Mouse (Mus musculus) stomach, postnatal 0 days (tissue): ENCODE data around the gene Grid1. TPM values are rescaled to one million over a fixed set of nuclear protein-coding genes. Genes with fewer than 3 reads are reported as not detected.

Source experiments
- ATAC-seq: fragments of 200-750 bp; cut with Nextera tagmentation; 2 replicates; pipeline ENCODE4 v1.8.0; 2017; ENCODE audit not compliant: low FRiP score, low TSS enrichment
- DNase-seq: peaks from one replicate; pipeline ENCODE4 v3.0.0-alpha.2; 2016; ENCODE audit warnings: low spot score
- H3K27ac ChIP-seq: fragments of 300-500 bp; sonication (generic); replicated peaks from 2 replicates; pipeline ENCODE4 v1.5.1; 2014; ENCODE audit warnings: mild to moderate bottlenecking, control low read depth
- H3K27me3 ChIP-seq: fragments of 300-500 bp; sonication (generic); 2 replicates; pipeline ENCODE4 v1.6.1; 2014; ENCODE audit warnings: low read length; ENCODE audit not compliant: control insufficient read depth, insufficient read depth
- H3K36me3 ChIP-seq: fragments of 300-500 bp; sonication (generic); 2 replicates; pipeline ENCODE4 v1.6.1; 2014; ENCODE audit warnings: low read length, mixed read lengths; ENCODE audit not compliant: control insufficient read depth, insufficient read depth
- H3K4me1 ChIP-seq: fragments of 300-500 bp; sonication (generic); replicated peaks from 2 replicates; pipeline ENCODE4 v1.6.1; 2014; ENCODE audit warnings: antibody characterized with exemption; ENCODE audit not compliant: control insufficient read depth, insufficient read depth
- H3K4me2 ChIP-seq: fragments of 300-500 bp; sonication (generic); replicated peaks from 2 replicates; pipeline ENCODE4 v1.6.1; 2014; ENCODE audit warnings: low read depth, mild to moderate bottlenecking, control low read depth, moderate library complexity
- H3K4me3 ChIP-seq: fragments of 300-500 bp; sonication (generic); 2 replicates; pipeline ENCODE4 v1.5.1; 2014; ENCODE audit warnings: low read depth, low read length, control low read depth
- H3K9ac ChIP-seq: fragments of 300-500 bp; sonication (generic); 2 replicates; pipeline ENCODE4 v1.6.1; 2014; ENCODE audit warnings: mild to moderate bottlenecking, low read length, control low read depth, mixed read lengths
- H3K9me3 ChIP-seq: fragments of 300-500 bp; sonication (generic); 2 replicates; pipeline ENCODE4 v1.6.1; 2016; ENCODE audit warnings: low read length; ENCODE audit not compliant: control insufficient read depth
- CTCF ChIP-seq: IDR thresholded peaks from 2 replicates; pipeline ENCODE4 v1.5.1; 2016; ENCODE audit warnings: antibody characterized with exemption, low read depth, mild to moderate bottlenecking, moderate library complexity
- EP300 ChIP-seq: optimal IDR thresholded peaks from 2 replicates; pipeline ENCODE3; 2016; ENCODE audit warnings: antibody characterized with exemption
- WGBS: fragments of 180-500 bp; shearing (Covaris S2); extraction: QIAGEN DNeasy Blood & Tissue Kit; methylation state at CpG from one replicate; pipeline ENCODE4 v1.1.7; 2014; 5-methylcytosine and 5-hydroxymethylcytosine counted together
- polyA plus RNA-seq: library from polyadenylated mRNA; unstranded; fragments of >200 nt; fragmentation: Nextera tagmentation; extraction: Ambion mirVana; gene quantifications from 2 replicates; pipeline ENCODE4 v1.2.1, GENCODE M21; 2015

Grid1 gene
- polyA plus RNA-seq, 1 experiment from 2014 or later = 0.34 TPM

DNA sequence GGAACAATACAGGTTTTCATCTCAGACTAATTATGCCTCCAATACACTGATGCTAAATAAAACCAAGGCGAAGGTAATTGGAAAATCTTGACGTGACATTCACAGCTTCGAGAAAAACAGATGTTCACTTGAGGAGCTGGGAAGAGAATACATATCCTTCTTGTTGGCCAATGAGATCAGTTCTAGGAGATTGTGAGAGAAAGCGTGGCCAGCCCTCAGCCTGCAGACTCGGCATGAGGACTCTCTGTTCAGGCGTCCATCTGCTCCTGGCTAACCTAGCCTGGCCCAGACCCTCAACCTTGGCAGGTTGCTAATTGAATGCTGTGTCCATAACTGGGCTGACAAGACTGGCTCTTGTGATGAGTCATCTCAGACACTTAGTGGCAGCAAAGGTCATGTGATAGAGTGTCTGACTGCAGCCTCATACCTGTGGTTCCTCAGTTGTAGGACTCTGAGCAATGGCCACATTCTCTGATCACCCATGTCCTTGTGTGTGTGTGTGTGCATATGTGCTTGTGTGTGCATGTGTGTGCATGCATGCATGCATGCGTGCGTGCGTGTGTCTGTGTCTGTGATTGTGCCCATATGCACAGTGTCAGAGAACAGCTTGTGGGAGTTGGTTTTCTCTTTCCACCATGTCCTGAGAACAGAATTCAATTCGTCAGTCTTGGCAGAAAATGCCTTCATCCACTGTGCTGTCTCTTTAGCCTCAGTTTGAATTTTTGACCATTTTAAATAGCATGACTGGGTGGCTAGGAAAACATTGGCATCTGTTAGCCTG is 225.2 kb downstream of the Grid1 start:
- no peaks in the 10 kb centered on the region for H3K27me3 ChIP-seq
- no peak overlapping the region for H3K9ac ChIP-seq
- H3K27ac ChIP-seq = no peak overlapping the region
- H3K4me3 ChIP-seq = no peak overlapping the region
- no peaks in the 10 kb centered on the region for H3K9me3 ChIP-seq
- H3K36me3 ChIP-seq = no peaks in the 10 kb centered on the region
- no peak for DNase-seq
- no peak for TF ChIP-seq EP300
- TF ChIP-seq CTCF = no peak
- WGBS = 81% methylated on average over 10 of the region's 10 CpGs
- no peaks in the 10 kb centered on the region for H3K4me1 ChIP-seq
- ATAC-seq = no peak
- H3K4me2 ChIP-seq = no peak overlapping the region

DNA sequence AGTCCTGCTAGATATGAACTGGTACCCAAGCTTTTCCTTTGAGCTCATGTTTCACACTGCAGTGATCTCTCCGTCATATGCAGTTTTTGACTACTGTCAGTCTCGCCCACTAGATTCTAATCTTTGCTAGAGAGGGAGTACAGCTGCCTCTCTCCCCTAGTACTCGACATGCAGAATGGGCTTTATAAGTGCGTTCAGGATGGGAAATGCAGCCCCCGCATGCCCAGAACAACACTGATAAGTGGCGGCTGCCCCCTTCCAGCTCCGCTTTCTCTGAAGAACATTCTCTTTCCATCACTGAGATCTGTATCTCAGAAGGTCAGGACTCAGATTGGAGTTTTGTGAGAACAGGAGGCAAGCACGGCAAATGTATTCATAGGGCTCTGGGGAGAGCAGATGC is 229.3 kb downstream of the Grid1 start:
- TF ChIP-seq CTCF = no peak
- no peak for TF ChIP-seq EP300
- no peaks in the 10 kb centered on the region for H3K9me3 ChIP-seq
- no peaks in the 10 kb centered on the region for H3K27me3 ChIP-seq
- WGBS = 69% methylated on average over 8 of the region's 8 CpGs
- no peak overlapping the region for H3K27ac ChIP-seq
- no peak for ATAC-seq
- DNase-seq = no peak
- H3K9ac ChIP-seq = no peak overlapping the region
- H3K4me3 ChIP-seq = no peak overlapping the region
- no peak overlapping the region for H3K4me2 ChIP-seq
- no peaks in the 10 kb centered on the region for H3K4me1 ChIP-seq
- H3K36me3 ChIP-seq = no peaks in the 10 kb centered on the region

GRCm38 (mm10) chr14:35054139-35054538 is 234.2 kb downstream of the Grid1 start:
- TF ChIP-seq CTCF = no peak
- ATAC-seq = no peak
- DNase-seq = no peak
- 29% methylated on average over 3 of the region's 3 CpGs for WGBS
- Histone ChIP-seq H3K27ac (no peak overlapping the region), H3K9me3 (no peaks in the 10 kb centered on the region), H3K27me3 (no peaks in the 10 kb centered on the region), H3K4me3 (no peak overlapping the region), H3K9ac (no peak overlapping the region), H3K36me3 (no peaks in the 10 kb centered on the region), H3K4me2 (no peak overlapping the region), H3K4me1 (no peaks in the 10 kb centered on the region)

DNA sequence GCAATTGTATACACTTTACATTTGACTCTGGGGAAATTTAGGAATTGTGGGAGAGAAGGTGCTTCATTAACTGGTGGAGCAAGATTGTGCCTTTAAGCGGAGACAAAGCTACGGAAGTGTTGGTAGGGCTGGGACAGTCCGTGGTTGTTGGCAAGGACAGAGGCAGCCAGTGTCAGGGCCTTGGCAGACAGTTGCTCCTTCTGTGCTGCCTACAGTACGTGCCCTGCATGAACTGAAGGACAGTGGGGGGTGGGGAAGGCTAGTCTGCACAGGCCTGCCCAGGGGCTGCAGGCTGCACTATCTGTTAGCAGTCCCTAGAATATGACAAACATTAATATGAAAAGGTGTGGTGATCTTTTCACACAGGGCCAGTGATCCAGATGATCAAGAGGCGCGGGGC is 254.7 kb downstream of the Grid1 start:
- Histone ChIP-seq H3K4me3 (no peak overlapping the region), H3K4me2 (no peak overlapping the region), H3K27me3 (no peaks in the 10 kb centered on the region), H3K36me3 (no peaks in the 10 kb centered on the region), H3K27ac (no peak overlapping the region), H3K9me3 (no peaks in the 10 kb centered on the region), H3K9ac (no peak overlapping the region), H3K4me1 (no peaks in the 10 kb centered on the region)
- DNase-seq (no peak), ATAC-seq (no peak)
- WGBS = 57% methylated on average over 6 of the region's 6 CpGs
- TF ChIP-seq EP300 (no peak), CTCF (no peak)

DNA sequence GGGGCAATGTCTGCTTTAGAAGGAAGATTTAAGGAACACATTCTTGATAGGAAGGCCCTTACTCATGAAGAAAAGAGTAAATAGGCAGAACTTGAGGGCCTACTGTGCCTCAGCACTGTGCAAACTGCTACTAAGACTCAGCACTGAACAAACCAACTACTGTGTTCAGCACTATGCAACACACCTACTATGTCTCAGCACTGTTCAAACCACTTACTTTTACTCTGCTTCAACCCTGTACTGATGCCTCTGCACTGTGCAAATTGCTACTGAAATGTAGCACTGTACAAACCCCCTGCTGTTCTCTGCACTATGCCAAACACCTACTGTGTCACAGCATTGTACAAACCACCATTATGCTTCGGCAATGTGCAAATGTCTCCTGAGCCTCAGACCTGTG is 260.0 kb downstream of the Grid1 start:
- no peak overlapping the region for H3K27ac ChIP-seq
- no peaks in the 10 kb centered on the region for H3K36me3 ChIP-seq
- H3K4me1 ChIP-seq = no peaks in the 10 kb centered on the region
- no peaks in the 10 kb centered on the region for H3K27me3 ChIP-seq
- no peaks in the 10 kb centered on the region for H3K9me3 ChIP-seq
- no peak overlapping the region for H3K4me3 ChIP-seq
- ATAC-seq (no peak), DNase-seq (no peak)
- 86% methylated on average over 1 of the region's 1 CpGs for WGBS
- TF ChIP-seq EP300 (no peak), CTCF (no peak)
- no peak overlapping the region for H3K9ac ChIP-seq
- no peak overlapping the region for H3K4me2 ChIP-seq

DNA sequence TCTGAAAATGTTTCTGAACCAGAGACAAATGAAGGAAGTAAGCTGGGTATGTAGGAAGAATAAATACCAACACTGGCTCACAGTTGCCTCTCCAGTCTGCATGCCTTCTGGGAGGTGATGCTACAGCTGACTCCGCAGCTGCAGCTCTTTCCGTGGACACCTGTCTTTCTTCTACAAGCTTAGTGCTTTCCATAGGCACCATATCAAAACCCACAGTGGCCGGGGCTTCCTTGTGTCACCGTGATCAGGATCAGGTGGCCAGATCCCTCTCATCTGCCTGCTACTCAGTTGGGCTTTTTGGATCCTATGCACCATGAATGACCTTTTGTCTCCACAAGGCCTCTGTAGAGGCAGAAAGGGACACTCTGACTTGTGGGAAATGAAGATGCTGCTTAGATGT is 272.7 kb downstream of the Grid1 start:
- no peak for ATAC-seq
- no peak overlapping the region for H3K4me3 ChIP-seq
- H3K4me1 ChIP-seq = no peaks in the 10 kb centered on the region
- H3K27me3 ChIP-seq = no peaks in the 10 kb centered on the region
- no peak overlapping the region for H3K27ac ChIP-seq
- WGBS = 84% methylated on average over 4 of the region's 4 CpGs
- no peaks in the 10 kb centered on the region for H3K9me3 ChIP-seq
- no peak overlapping the region for H3K4me2 ChIP-seq
- no peaks in the 10 kb centered on the region for H3K36me3 ChIP-seq
- no peak overlapping the region for H3K9ac ChIP-seq
- DNase-seq = no peak
- TF ChIP-seq CTCF = no peak
- no peak for TF ChIP-seq EP300
